Mouse (Mus musculus) liver (tissue): ENCODE results near the gene Olfr125.

Experiments used
- DNase-seq: peaks from one replicate; pipeline ENCODE4 v3.0.0-alpha.2; 2020; ENCODE audit warnings: mixed read lengths

Gene Olfr125

GRCm38 (mm10) chr17:37832649-37833048 is at the start of gene Olfr125:
Gene Olfr125, plus strand, starts transcription at chr17:37832949.
- DNase-seq = no peak

- DNase-seq = no peak
Measured at GRCm38 (mm10) chr17:37793229-37793628, 39.5 kb upstream of the Olfr125 start, which contains the start of gene Olfr123. Gene Olfr123, plus strand, starts transcription at chr17:37793529.

GRCm38 (mm10) chr17:37799588-37799987 is 33.2 kb upstream of the Olfr125 start, which contains the start of gene Olfr124:
Gene Olfr124, plus strand, starts transcription at chr17:37799888.
- no peak for DNase-seq

- DNase-seq = no peak
Measured at GRCm38 (mm10) chr17:37847183-37847582, 14.4 kb downstream of the Olfr125 start, which contains the start of gene Olfr126. Gene Olfr126, plus strand, starts transcription at chr17:37847483.

- DNase-seq = no peak
Measured at GRCm38 (mm10) chr17:37863901-37864300, 31.2 kb downstream of the Olfr125 start.

GRCm38 (mm10) chr17:37869676-37870205 is 37.0 kb downstream of the Olfr125 start:
- no peak for DNase-seq

- DNase-seq = no peak
Measured at GRCm38 (mm10) chr17:37873830-37874229, 41.1 kb downstream of the Olfr125 start.
